Mouse (Mus musculus): ENCODE measurements around the gene Sptan1. TPM values are rescaled to one million over a fixed set of nuclear protein-coding genes. Genes with fewer than 3 reads are reported as not detected.

The Sptan1 gene
- polyA plus RNA-seq, 1 experiment = 496 TPM

GRCm38 (mm10) chr2:29973525-29973924 is 8.2 kb downstream of the Sptan1 start:
- Histone ChIP-seq H3K4me3 (ENCODE audit: insufficient read depth, low read depth, low read length) (no peak overlapping the region), H3K27ac (ENCODE audit: insufficient read depth, low read depth, low read length) (no peak overlapping the region), H3K4me1 (ENCODE audit: control insufficient read depth, insufficient read depth, low read length) (peaks cover 5% of the 10 kb centered on the region; the same call in 1 of the 2 replicates)
- WGBS = 3% methylated on average over 2 of the region's 2 CpGs
- no peak for TF ChIP-seq CTCF (IDR thresholded peaks at IDR 0.05; ENCODE audit: insufficient read depth, low read depth, low read length)
- no peak for TF ChIP-seq POLR2A (IDR thresholded peaks at IDR 0.05; ENCODE audit: insufficient read depth, low read depth, low read length)

DNA sequence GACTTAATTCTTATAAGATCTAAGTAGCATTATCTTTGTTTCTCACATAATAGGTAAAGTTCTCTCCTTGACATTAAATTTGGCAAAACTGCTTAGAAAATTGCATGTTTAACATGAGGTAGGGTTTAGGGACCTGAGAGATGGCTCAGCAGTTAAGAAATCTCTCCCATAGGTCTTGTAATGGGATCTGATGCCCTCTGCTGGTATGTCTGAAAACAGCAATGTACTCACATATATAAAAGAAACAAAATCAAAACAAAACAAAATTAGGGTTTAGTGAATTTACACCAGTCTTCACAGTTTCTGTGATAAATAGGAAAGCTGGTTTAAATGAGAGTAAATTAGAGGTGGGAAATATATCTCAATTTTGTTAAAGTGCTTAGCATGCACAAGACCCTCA is 11.9 kb downstream of the Sptan1 start:
- no peak overlapping the region for H3K27ac ChIP-seq (ENCODE audit: insufficient read depth, low read depth, low read length)
- TF ChIP-seq POLR2A (IDR thresholded peaks at IDR 0.05; ENCODE audit: insufficient read depth, low read depth, low read length) = no peak
- no peak overlapping the region for H3K4me3 ChIP-seq (ENCODE audit: insufficient read depth, low read depth, low read length)
- no peaks in the 10 kb centered on the region for H3K4me1 ChIP-seq (ENCODE audit: control insufficient read depth, insufficient read depth, low read length)

GRCm38 (mm10) chr2:29980661-29981060 is 15.3 kb downstream of the Sptan1 start:
- H3K4me3 ChIP-seq (ENCODE audit: insufficient read depth, low read depth, low read length) = no peak overlapping the region
- no peaks in the 10 kb centered on the region for H3K4me1 ChIP-seq (ENCODE audit: control insufficient read depth, insufficient read depth, low read length)
- no peak overlapping the region for H3K27ac ChIP-seq (ENCODE audit: insufficient read depth, low read depth, low read length)
- TF ChIP-seq CTCF (IDR thresholded peaks at IDR 0.05; ENCODE audit: insufficient read depth, low read depth, low read length) = no peak
- no peak for TF ChIP-seq POLR2A (IDR thresholded peaks at IDR 0.05; ENCODE audit: insufficient read depth, low read depth, low read length)
- 90% methylated on average over 1 of the region's 1 CpGs for WGBS

GRCm38 (mm10) chr2:29991962-29992361 is 26.6 kb downstream of the Sptan1 start:
- H3K4me1 ChIP-seq (ENCODE audit: control insufficient read depth, insufficient read depth, low read length) = peaks cover 3% of the 10 kb centered on the region; the same call in 1 of the 2 replicates
- no peak overlapping the region for H3K4me3 ChIP-seq (ENCODE audit: insufficient read depth, low read depth, low read length)
- no peak overlapping the region for H3K27ac ChIP-seq (ENCODE audit: insufficient read depth, low read depth, low read length)
- 13% methylated on average over 2 of the region's 2 CpGs for WGBS
- no peak for TF ChIP-seq CTCF (IDR thresholded peaks at IDR 0.05; ENCODE audit: insufficient read depth, low read depth, low read length)
- TF ChIP-seq POLR2A (IDR thresholded peaks at IDR 0.05; ENCODE audit: insufficient read depth, low read depth, low read length) = no peak

GRCm38 (mm10) chr2:30009101-30009500 is 43.7 kb downstream of the Sptan1 start:
- TF ChIP-seq CTCF (IDR thresholded peaks at IDR 0.05; ENCODE audit: insufficient read depth, low read depth, low read length) (no peak), POLR2A (IDR thresholded peaks at IDR 0.05; ENCODE audit: insufficient read depth, low read depth, low read length) (no peak)
- no peaks in the 10 kb centered on the region for H3K4me1 ChIP-seq (ENCODE audit: control insufficient read depth, insufficient read depth, low read length)
- H3K4me3 ChIP-seq (ENCODE audit: insufficient read depth, low read depth, low read length) = no peak overlapping the region
- 23% methylated on average over 1 of the region's 1 CpGs for WGBS
- H3K27ac ChIP-seq (ENCODE audit: insufficient read depth, low read depth, low read length) = no peak overlapping the region

DNA sequence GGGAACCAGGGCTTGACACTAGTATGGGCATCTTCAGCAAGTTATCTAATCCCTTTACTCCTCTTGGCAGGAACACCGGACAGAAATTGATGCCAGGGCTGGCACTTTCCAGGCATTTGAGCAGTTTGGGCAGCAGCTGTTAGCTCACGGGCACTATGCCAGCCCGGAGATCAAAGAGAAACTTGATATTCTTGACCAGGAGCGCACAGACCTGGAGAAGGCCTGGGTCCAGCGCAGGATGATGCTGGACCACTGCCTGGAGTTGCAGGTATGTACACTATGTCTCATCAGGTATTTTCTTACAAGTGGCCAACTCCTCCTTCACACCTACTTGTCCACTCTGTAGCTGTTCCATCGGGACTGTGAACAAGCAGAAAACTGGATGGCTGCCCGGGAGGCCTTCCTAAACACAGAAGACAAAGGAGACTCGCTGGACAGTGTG is 45.5 kb downstream of the Sptan1 start:
- 37% methylated on average over 8 of the region's 8 CpGs for WGBS
- TF ChIP-seq CTCF (IDR thresholded peaks at IDR 0.05; ENCODE audit: insufficient read depth, low read depth, low read length) = no peak
- no peak for TF ChIP-seq POLR2A (IDR thresholded peaks at IDR 0.05; ENCODE audit: insufficient read depth, low read depth, low read length)
- H3K27ac ChIP-seq (ENCODE audit: insufficient read depth, low read depth, low read length) = no peak overlapping the region
- H3K4me3 ChIP-seq (ENCODE audit: insufficient read depth, low read depth, low read length) = no peak overlapping the region
- H3K4me1 ChIP-seq (ENCODE audit: control insufficient read depth, insufficient read depth, low read length) = no peaks in the 10 kb centered on the region

- Histone ChIP-seq H3K4me1 (ENCODE audit: control insufficient read depth, insufficient read depth, low read length) (no peaks in the 10 kb centered on the region), H3K27ac (ENCODE audit: insufficient read depth, low read depth, low read length) (no peak overlapping the region), H3K4me3 (ENCODE audit: insufficient read depth, low read depth, low read length) (no peak overlapping the region)
- TF ChIP-seq CTCF (IDR thresholded peaks at IDR 0.05; ENCODE audit: insufficient read depth, low read depth, low read length) (no peak), POLR2A (IDR thresholded peaks at IDR 0.05; ENCODE audit: insufficient read depth, low read depth, low read length) (no peak)
- 48% methylated on average over 11 of the region's 11 CpGs for WGBS
These were observed 49.1 kb downstream of the Sptan1 start for GRCm38 (mm10) chr2:30014326-30014966.

DNA sequence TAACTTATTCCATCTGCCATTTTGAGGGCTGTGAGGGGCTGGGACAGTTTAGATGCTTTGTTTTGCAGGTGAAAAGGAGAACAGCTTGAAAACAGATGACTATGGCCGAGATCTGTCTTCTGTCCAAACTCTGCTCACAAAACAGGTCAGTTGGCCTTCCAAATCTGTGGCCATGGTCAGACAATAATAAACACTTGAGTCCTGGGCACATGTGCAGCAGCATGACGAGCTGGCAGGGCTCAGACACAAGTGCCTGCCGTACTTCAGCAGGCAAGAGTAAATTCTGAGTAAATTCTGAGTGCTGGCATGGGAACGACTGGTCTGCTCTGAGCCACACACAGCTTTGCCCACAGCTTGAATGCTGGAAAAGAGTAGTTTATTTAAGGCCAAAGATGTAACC is 60.1 kb downstream of the Sptan1 start:
- no peak overlapping the region for H3K27ac ChIP-seq (ENCODE audit: insufficient read depth, low read depth, low read length)
- 59% methylated on average over 4 of the region's 4 CpGs for WGBS
- TF ChIP-seq CTCF (IDR thresholded peaks at IDR 0.05; ENCODE audit: insufficient read depth, low read depth, low read length) (no peak), POLR2A (IDR thresholded peaks at IDR 0.05; ENCODE audit: insufficient read depth, low read depth, low read length) (no peak)

GRCm38 (mm10) chr2:30026997-30027396 is 61.6 kb downstream of the Sptan1 start:
- 71% methylated on average over 5 of the region's 5 CpGs for WGBS
- TF ChIP-seq CTCF (IDR thresholded peaks at IDR 0.05; ENCODE audit: insufficient read depth, low read depth, low read length) (no peak), POLR2A (IDR thresholded peaks at IDR 0.05; ENCODE audit: insufficient read depth, low read depth, low read length) (no peak)
- no peak overlapping the region for H3K27ac ChIP-seq (ENCODE audit: insufficient read depth, low read depth, low read length)

More for the DNA sequence above, 60.1 kb downstream of the Sptan1 start:
- no peaks in the 10 kb centered on the region for H3K4me1 ChIP-seq (ENCODE audit: control insufficient read depth, insufficient read depth, low read length)
- no peak overlapping the region for H3K4me3 ChIP-seq (ENCODE audit: insufficient read depth, low read depth, low read length)

More at GRCm38 (mm10) chr2:30026997-30027396, 61.6 kb downstream of the Sptan1 start:
- Histone ChIP-seq H3K4me1 (ENCODE audit: control insufficient read depth, insufficient read depth, low read length) (no peaks in the 10 kb centered on the region), H3K4me3 (ENCODE audit: insufficient read depth, low read depth, low read length) (no peak overlapping the region)
